Mouse (Mus musculus) bone marrow, adult 2 months (tissue): Measurements from ENCODE around the gene Relt. TPM values are rescaled to one million over a fixed set of nuclear protein-coding genes. Genes with fewer than 3 reads are reported as not detected.
"Not testable (repeated sequence)": the region's sequence is repeated elsewhere in the genome, so short reads cannot be mapped to it uniquely, and the experiment has no call there.

Experiments
- H3K27ac ChIP-seq: fragments of 200-500 bp; 2 replicates; pipeline ENCODE4 v1.5.1; 2012; ENCODE audit warnings: low read depth, mild to moderate bottlenecking, control low read depth, inconsistent platforms, low read length; ENCODE audit not compliant: control insufficient read depth, poor library complexity, insufficient read depth
- H3K4me1 ChIP-seq: fragments of 200-500 bp; 2 replicates; pipeline ENCODE4 v1.6.1; 2011; ENCODE audit warnings: low read length; ENCODE audit not compliant: control insufficient read depth, insufficient read depth
- H3K4me3 ChIP-seq: fragments of 200-500 bp; replicated peaks from 2 replicates; pipeline ENCODE3; 2011; ENCODE audit warnings: mild to moderate bottlenecking, low read depth, low read length, control low read depth; ENCODE audit not compliant: control insufficient read depth
- CTCF ChIP-seq: fragments of 200-500 bp; IDR thresholded peaks from 2 replicates; pipeline ENCODE4 v1.5.1; 2011; ENCODE audit warnings: low read length, control low read depth; ENCODE audit not compliant: control insufficient read depth, insufficient read depth
- POLR2A ChIP-seq: fragments of 200-500 bp; IDR thresholded peaks from 2 replicates; pipeline ENCODE4 v1.6.1; 2011; ENCODE audit warnings: low read depth, mild to moderate bottlenecking, control low read depth, low read length, borderline replicate concordance; ENCODE audit not compliant: control insufficient read depth
- WGBS: fragments of 180-500 bp; shearing (Covaris S2); methylation state at CpG from one replicate; pipeline ENCODE4 v1.1.7; 2018; 5-methylcytosine and 5-hydroxymethylcytosine counted together
- polyA plus RNA-seq: library from polyadenylated mRNA; stranded (reverse); fragments of >200 nt; gene quantifications from 2 replicates; pipeline ENCODE4 v1.2.4, GENCODE M21; 2011; ENCODE audit warnings: low replicate concordance; ENCODE audit not compliant: missing spikeins, insufficient read depth, insufficient read length

Relt gene
- polyA plus RNA-seq, 1 experiment: 46.1 TPM

GRCm38 (mm10) chr7:100855300-100855699, 7.9 kb downstream of the Relt start:
- Histone ChIP-seq H3K4me3 (peak overlapping the region; percentile 75), H3K27ac (peak overlapping the region; percentile 96), H3K4me1 (peaks cover 18% of the 10 kb centered on the region)
- WGBS: 3% methylated on average over 4 of the region's 4 CpGs
- TF ChIP-seq CTCF (no peak), POLR2A (no peak)

GRCm38 (mm10) chr7:100854861-100855260, 8.4 kb downstream of the Relt start:
- WGBS: 22% methylated on average over 5 of the region's 5 CpGs
- peaks cover 17% of the 10 kb centered on the region for H3K4me1 ChIP-seq
- H3K4me3 ChIP-seq: peak overlapping the region; percentile 75
- TF ChIP-seq CTCF (no peak), POLR2A (no peak)
- peak overlapping the region; percentile 96 for H3K27ac ChIP-seq

- Histone ChIP-seq H3K4me3 (peak overlapping the region; percentile 75), H3K27ac (peak overlapping the region; percentile 96), H3K4me1 (peaks cover 17% of the 10 kb centered on the region)
- TF ChIP-seq POLR2A: no peak
- no peak for TF ChIP-seq CTCF
- 21% methylated on average over 6 of the region's 6 CpGs for WGBS
These were observed 9.0 kb downstream of the Relt start for GRCm38 (mm10) chr7:100854137-100854814.

GRCm38 (mm10) chr7:100853396-100853795, 9.8 kb downstream of the Relt start:
- WGBS: 22% methylated on average over 3 of the region's 3 CpGs
- Histone ChIP-seq H3K4me3 (peak overlapping the region; percentile 8), H3K27ac (peak overlapping the region; percentile 96), H3K4me1 (peaks cover 17% of the 10 kb centered on the region)
- TF ChIP-seq POLR2A: no peak
- TF ChIP-seq CTCF: no peak

- H3K27ac ChIP-seq: 0 out of 2 replicates have a peak overlapping the region, but pooled peaks have one; percentile 3
- WGBS: 76% methylated on average over 9 of the region's 9 CpGs
- peaks cover 15% of the 10 kb centered on the region for H3K4me1 ChIP-seq
- H3K4me3 ChIP-seq: no peak overlapping the region
- no peak for TF ChIP-seq POLR2A
- TF ChIP-seq CTCF: no peak
These were observed 11.5 kb downstream of the Relt start for GRCm38 (mm10) chr7:100851481-100852356.

GRCm38 (mm10) chr7:100849508-100849907, 13.7 kb downstream of the Relt start:
- WGBS: 94% methylated on average over 2 of the region's 2 CpGs
- peaks cover 21% of the 10 kb centered on the region for H3K4me1 ChIP-seq
- H3K4me3 ChIP-seq: no peak overlapping the region
- no peak overlapping the region for H3K27ac ChIP-seq
- TF ChIP-seq POLR2A (no peak), CTCF (no peak)

GRCm38 (mm10) chr7:100848744-100849143, 14.5 kb downstream of the Relt start:
- Histone ChIP-seq H3K4me1 (peaks cover 21% of the 10 kb centered on the region), H3K27ac (no peak overlapping the region)
- WGBS: 46% methylated on average over 6 of the region's 6 CpGs

GRCm38 (mm10) chr7:100847131-100847530, 16.1 kb downstream of the Relt start:
- 93% methylated on average over 6 of the region's 6 CpGs for WGBS
- peak overlapping the region; percentile 5 for H3K27ac ChIP-seq
- peaks cover 13% of the 10 kb centered on the region; the same call in 1 of the 2 replicates for H3K4me1 ChIP-seq
- no peak overlapping the region for H3K4me3 ChIP-seq
- TF ChIP-seq CTCF: no peak
- TF ChIP-seq POLR2A: no peak

More at GRCm38 (mm10) chr7:100848744-100849143, 14.5 kb downstream of the Relt start:
- TF ChIP-seq CTCF (peak; percentile 89), POLR2A (no peak)
- no peak overlapping the region for H3K4me3 ChIP-seq

- peak overlapping the region; percentile 49 for H3K27ac ChIP-seq
- not testable (repeated sequence) for H3K4me1 ChIP-seq, H3K4me3 ChIP-seq
- 26% methylated on average over 7 of the region's 7 CpGs for WGBS
These were observed 17.2 kb downstream of the Relt start for GRCm38 (mm10) chr7:100846033-100846432.
